Mouse (Mus musculus): ENCODE measurements around the gene Cdh3.

Cdh3 gene

GRCm38 (mm10) chr8:106510365-106510975 is at the start of gene Cdh3:
Cdh3 (plus strand) TSS chr8:106510891.
- DNase-seq (ENCODE audit: low read depth, low spot score), result peak; percentile 75

GRCm38 (mm10) chr8:106462131-106462530 is 48.6 kb upstream of the Cdh3 start:
- DNase-seq (ENCODE audit: low read depth, low spot score), result no peak

- DNase-seq (ENCODE audit: low read depth, low spot score), result no peak
Observed at GRCm38 (mm10) chr8:106463795-106464194, 46.9 kb upstream of the Cdh3 start.

- DNase-seq (ENCODE audit: low read depth, low spot score), result no peak
Observed at GRCm38 (mm10) chr8:106469485-106469884, 41.2 kb upstream of the Cdh3 start.

- DNase-seq (ENCODE audit: low read depth, low spot score), result no peak
Observed at GRCm38 (mm10) chr8:106474001-106474400, 36.7 kb upstream of the Cdh3 start.

GRCm38 (mm10) chr8:106500018-106500685 is 10.5 kb upstream of the Cdh3 start, which contains the start of gene 6030452D12Rik:
6030452D12Rik (plus strand) TSS chr8:106500522.
- DNase-seq (ENCODE audit: low read depth, low spot score), result no peak

- no peak for DNase-seq (ENCODE audit: low read depth, low spot score)
Observed at GRCm38 (mm10) chr8:106504241-106504640, 6.5 kb upstream of the Cdh3 start.

- no peak for DNase-seq (ENCODE audit: low read depth, low spot score)
Observed at GRCm38 (mm10) chr8:106505328-106505965, 5.2 kb upstream of the Cdh3 start.

- DNase-seq (ENCODE audit: low read depth, low spot score), result no peak
Observed at GRCm38 (mm10) chr8:106506106-106506505, 4.6 kb upstream of the Cdh3 start.

- peak; percentile 76 for DNase-seq (ENCODE audit: low read depth, low spot score)
Observed at GRCm38 (mm10) chr8:106507761-106508331, 2.8 kb upstream of the Cdh3 start.

- no peak for DNase-seq (ENCODE audit: low read depth, low spot score)
Observed at GRCm38 (mm10) chr8:106508456-106508855, 2.2 kb upstream of the Cdh3 start.

GRCm38 (mm10) chr8:106509079-106509780 is 1.5 kb upstream of the Cdh3 start:
- peak; percentile 57 for DNase-seq (ENCODE audit: low read depth, low spot score)

GRCm38 (mm10) chr8:106511065-106511501 is 392 bp downstream of the Cdh3 start:
- DNase-seq (ENCODE audit: low read depth, low spot score), result peak; percentile 54

GRCm38 (mm10) chr8:106511531-106512041 is 895 bp downstream of the Cdh3 start:
- peak; percentile 55 for DNase-seq (ENCODE audit: low read depth, low spot score)

- DNase-seq (ENCODE audit: low read depth, low spot score), result no peak
Observed at GRCm38 (mm10) chr8:106512475-106513150, 1.9 kb downstream of the Cdh3 start.

GRCm38 (mm10) chr8:106515946-106516479 is 5.3 kb downstream of the Cdh3 start:
- peak; percentile 87 for DNase-seq (ENCODE audit: low read depth, low spot score)

- peak; percentile 26 for DNase-seq (ENCODE audit: low read depth, low spot score)
Observed at GRCm38 (mm10) chr8:106516581-106516980, 5.9 kb downstream of the Cdh3 start.

- no peak for DNase-seq (ENCODE audit: low read depth, low spot score)
Observed at GRCm38 (mm10) chr8:106518763-106519162, 8.1 kb downstream of the Cdh3 start.

GRCm38 (mm10) chr8:106520578-106520977 is 9.9 kb downstream of the Cdh3 start:
- DNase-seq (ENCODE audit: low read depth, low spot score), result no peak

GRCm38 (mm10) chr8:106521845-106522244 is 11.2 kb downstream of the Cdh3 start:
- DNase-seq (ENCODE audit: low read depth, low spot score), result no peak

- DNase-seq (ENCODE audit: low read depth, low spot score), result peak; percentile 30
Observed at GRCm38 (mm10) chr8:106526725-106527124, 16.0 kb downstream of the Cdh3 start.

All from ZHBTc4 (cell line).